Mouse (Mus musculus) MEL (cell line): ENCODE results near the gene Stk32b. TPM values are rescaled to one million over a fixed set of nuclear protein-coding genes. Genes with fewer than 3 reads are reported as not detected.

Experiments used
- DNase-seq: peaks from one replicate; pipeline ENCODE4 v3.0.0; 2011; ENCODE audit warnings: low read depth, low spot score
- H3K27ac ChIP-seq: 2 replicates; pipeline ENCODE4 v1.5.1; 2012; ENCODE audit warnings: low read depth, mild to moderate bottlenecking, control low read depth, low read length, moderate library complexity; ENCODE audit not compliant: control insufficient read depth
- H3K27me3 ChIP-seq, 2 experiments: fragments of 150-350 bp in 1 of 2; sonication (generic) in 1 of 2; 2 replicates each; pipeline ENCODE4 v1.6.1; 2012; ENCODE audit warnings: low read length in 2 of 2, mild to moderate bottlenecking in 2 of 2, improper control_type of control experiment in 1 of 2, moderate library complexity in 1 of 2; ENCODE audit not compliant: insufficient read depth in 2 of 2, control insufficient read depth in 1 of 2
- H3K36me3 ChIP-seq, 2 experiments: 2 replicates each; pipeline ENCODE4 v1.6.1; 2012 to 2014; ENCODE audit warnings: low read length in 2 of 2, improper control_type of control experiment in 1 of 2, inconsistent platforms in 1 of 2, mild to moderate bottlenecking in 1 of 2; ENCODE audit not compliant: insufficient read depth in 2 of 2, control insufficient read depth in 1 of 2
- H3K4me1 ChIP-seq, 2 experiments: fragments of 150-350 bp in 1 of 2; sonication (generic) in 1 of 2; 2 replicates each; pipeline ENCODE4 v1.6.1; 2012; ENCODE audit warnings: low read length in 2 of 2, improper control_type of control experiment in 1 of 2, mild to moderate bottlenecking in 1 of 2; ENCODE audit not compliant: insufficient read depth in 2 of 2, control insufficient read depth in 1 of 2
- H3K4me3 ChIP-seq, 2 experiments: fragments of 150-350 bp in 1 of 2; sonication (generic) in 1 of 2; 2 replicates each; pipeline ENCODE4 v1.5.1; 2012; ENCODE audit warnings: low read depth in 2 of 2, low read length in 2 of 2, mild to moderate bottlenecking in 2 of 2, moderate library complexity in 2 of 2, control low read depth in 1 of 2, improper control_type of control experiment in 1 of 2; ENCODE audit not compliant: control insufficient read depth in 1 of 2, insufficient read depth in 1 of 2
- H3K79me2 ChIP-seq: 2 replicates; pipeline ENCODE4 v1.6.1; 2012; ENCODE audit warnings: mild to moderate bottlenecking, low read length, moderate library complexity; ENCODE audit not compliant: control insufficient read depth, poor library complexity, insufficient read depth
- H3K9ac ChIP-seq: 2 replicates; pipeline ENCODE4 v1.6.1; 2012; ENCODE audit warnings: low read depth, mild to moderate bottlenecking, control low read depth, low read length, moderate library complexity; ENCODE audit not compliant: control insufficient read depth, poor library complexity, severe bottlenecking
- H3K9me3 ChIP-seq: fragments of 150-350 bp; sonication (generic); replicated peaks from 2 replicates; pipeline ENCODE4 v1.6.1; 2012; ENCODE audit warnings: mild to moderate bottlenecking, low read length, improper control_type of control experiment, moderate library complexity; ENCODE audit not compliant: insufficient read depth
- CHD1 ChIP-seq: IDR thresholded peaks from 2 replicates; pipeline ENCODE4 v1.6.1; 2012; ENCODE audit warnings: low read depth, mild to moderate bottlenecking, inconsistent platforms, low read length, improper control_type of control experiment
- E2F4 ChIP-seq: IDR thresholded peaks from 2 replicates; pipeline ENCODE4 v1.6.1; 2011; ENCODE audit warnings: low read depth, low read length, improper control_type of control experiment, borderline replicate concordance
- EP300 ChIP-seq, 2 experiments: IDR thresholded peaks; 2 replicates each; pipeline ENCODE4 v1.6.1; 2011; ENCODE audit warnings: improper control_type of control experiment in 2 of 2, low read length in 2 of 2, low read depth in 1 of 2, mild to moderate bottlenecking in 1 of 2
- ETS1 ChIP-seq: IDR thresholded peaks from 2 replicates; pipeline ENCODE4 v1.6.1; 2012; ENCODE audit warnings: low read depth, mild to moderate bottlenecking, inconsistent platforms, low read length, improper control_type of control experiment, moderate library complexity
- GABPA ChIP-seq: IDR thresholded peaks from 2 replicates; pipeline ENCODE4 v1.6.1; 2012; ENCODE audit warnings: low read depth, mild to moderate bottlenecking, inconsistent platforms, low read length, improper control_type of control experiment, moderate library complexity
- HCFC1 ChIP-seq: IDR thresholded peaks from 2 replicates; pipeline ENCODE4 v1.6.1; 2012; ENCODE audit warnings: low read depth, mild to moderate bottlenecking, inconsistent platforms, low read length, improper control_type of control experiment, moderate library complexity
- KAT2A ChIP-seq: conservative IDR thresholded peaks from 2 replicates; pipeline ENCODE4 v1.6.1; 2012; ENCODE audit warnings: low read depth, low read length, improper control_type of control experiment, inconsistent platforms
- MAX ChIP-seq: IDR thresholded peaks from 2 replicates; pipeline ENCODE4 v1.6.1; 2011; ENCODE audit warnings: low read length, improper control_type of control experiment
- MAZ ChIP-seq: IDR thresholded peaks from 2 replicates; pipeline ENCODE4 v1.6.1; 2012; ENCODE audit warnings: low read depth, mild to moderate bottlenecking, inconsistent platforms, low read length, improper control_type of control experiment
- MEF2A ChIP-seq: IDR thresholded peaks from 2 replicates; pipeline ENCODE4 v1.6.1; 2014; ENCODE audit warnings: low read depth, mild to moderate bottlenecking, inconsistent platforms, low read length, improper control_type of control experiment; ENCODE audit not compliant: poor library complexity, insufficient replicate concordance, severe bottlenecking; ENCODE audit errors: extremely low read depth
- MXI1 ChIP-seq: IDR thresholded peaks from 2 replicates; pipeline ENCODE4 v1.6.1; 2011; ENCODE audit warnings: mild to moderate bottlenecking, low read depth, low read length, improper control_type of control experiment
- MYC ChIP-seq: IDR thresholded peaks from 2 replicates; pipeline ENCODE4 v1.6.1; 2011; ENCODE audit warnings: low read depth, mild to moderate bottlenecking, low read length, improper control_type of control experiment, moderate library complexity
- NRF1 ChIP-seq: IDR thresholded peaks from 2 replicates; pipeline ENCODE4 v1.6.1; 2014; ENCODE audit warnings: low read depth, mild to moderate bottlenecking, inconsistent platforms, low read length, improper control_type of control experiment, moderate library complexity; ENCODE audit not compliant: poor library complexity, insufficient read depth, severe bottlenecking
- POLR2A ChIP-seq, 2 experiments: IDR thresholded peaks; 2 replicates each; pipeline ENCODE4 v1.6.1; 2011 to 2012; ENCODE audit warnings: low read length in 2 of 2, mild to moderate bottlenecking in 2 of 2, control low read depth in 1 of 2, improper control_type of control experiment in 1 of 2, low read depth in 1 of 2, moderate library complexity in 1 of 2; ENCODE audit not compliant: control insufficient read depth in 1 of 2, insufficient read depth in 1 of 2, poor library complexity in 1 of 2
- POLR2AphosphoS2 ChIP-seq: IDR thresholded peaks from 2 replicates; pipeline ENCODE4 v1.6.1; 2011; ENCODE audit warnings: low read length, improper control_type of control experiment
- POLR2AphosphoS5 ChIP-seq: IDR thresholded peaks from 2 replicates; pipeline ENCODE4 v1.6.1; 2012; ENCODE audit warnings: low read depth, borderline replicate concordance, mild to moderate bottlenecking, inconsistent platforms, low read length, moderate library complexity, mixed read lengths
- RCOR1 ChIP-seq: IDR thresholded peaks from 2 replicates; pipeline ENCODE4 v1.6.1; 2012; ENCODE audit warnings: low read depth, mild to moderate bottlenecking, inconsistent platforms, low read length, improper control_type of control experiment
- TBP ChIP-seq: IDR thresholded peaks from 2 replicates; pipeline ENCODE4 v1.8.0; 2011; ENCODE audit warnings: low read depth, low read length, improper control_type of control experiment
- UBTF ChIP-seq: IDR thresholded peaks from 2 replicates; pipeline ENCODE4 v1.6.1; 2012; ENCODE audit warnings: low read depth, mild to moderate bottlenecking, inconsistent platforms, low read length, improper control_type of control experiment, moderate library complexity, borderline replicate concordance; ENCODE audit not compliant: insufficient read depth
- USF2 ChIP-seq, 2 experiments: IDR thresholded peaks; 2 replicates each; pipeline ENCODE4 v1.6.1; 2011 to 2012; ENCODE audit warnings: improper control_type of control experiment in 2 of 2, low read length in 2 of 2, borderline replicate concordance in 1 of 2, inconsistent platforms in 1 of 2, low read depth in 1 of 2, mild to moderate bottlenecking in 1 of 2; ENCODE audit not compliant: insufficient read depth in 1 of 2
- ZC3H11A ChIP-seq: IDR thresholded peaks from 2 replicates; pipeline ENCODE4 v1.6.1; 2012; ENCODE audit warnings: low read depth, mild to moderate bottlenecking, inconsistent platforms, low read length, improper control_type of control experiment
- ZMIZ1 ChIP-seq: IDR thresholded peaks from 2 replicates; pipeline ENCODE4 v1.6.1; 2012; ENCODE audit warnings: low read depth, mild to moderate bottlenecking, inconsistent platforms, low read length, improper control_type of control experiment, moderate library complexity
- polyA plus RNA-seq, 2 experiments: library from polyadenylated mRNA; stranded (reverse) in 1 of 2; unstranded in 1 of 2; fragments of >175 nt in 1 of 2; fragments of >200 nt in 1 of 2; gene quantifications; 2 replicates each; pipeline versions ENCODE4 v1.2.1 to v1.2.4; 2012; ENCODE audit warnings: low replicate concordance in 2 of 2, low read depth in 1 of 2; ENCODE audit not compliant: insufficient read length in 2 of 2, insufficient read depth in 1 of 2, missing spikeins in 1 of 2
- total RNA-seq: library from RNA; depleted of rRNA; stranded (reverse); fragments of 300-350 nt; gene quantifications from 2 replicates; pipeline ENCODE4 v1.2.3, GENCODE M21; 2012

Stk32b gene
- total and polyA plus RNA-seq, 3 experiments: not detected

DNA sequence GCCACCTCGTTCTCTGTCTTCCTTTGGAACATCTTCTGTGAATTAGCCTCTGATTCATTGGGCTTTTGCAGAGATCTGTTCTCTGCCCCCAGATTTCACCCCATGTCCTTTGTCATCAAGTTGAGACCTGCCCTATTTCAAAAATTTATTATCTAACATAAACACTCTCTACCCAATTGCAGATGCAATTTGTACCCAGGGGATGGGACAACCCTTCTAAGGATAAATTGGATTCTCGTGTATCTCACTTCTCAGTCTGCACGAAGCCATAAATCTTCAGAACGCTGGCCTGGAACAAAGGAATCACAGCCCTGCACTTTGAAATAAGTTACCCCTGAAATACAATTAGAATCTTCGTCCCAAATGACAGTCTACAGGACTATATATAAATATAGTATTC, 191.6 kb downstream of the Stk32b start:
- H3K4me1 ChIP-seq: no peaks in the 10 kb centered on the region
- no peak for TF ChIP-seq EP300 (IDR thresholded peaks at IDR 0.05; ENCODE audit: low read depth in 1 of 2, low read length in 2 of 2)
- no peak for TF ChIP-seq MEF2A
- no peak for TF ChIP-seq GABPA
- no peak for TF ChIP-seq NRF1
- TF ChIP-seq POLR2AphosphoS2: no peak
- TF ChIP-seq E2F4: no peak
- TF ChIP-seq HCFC1: no peak
- no peak for TF ChIP-seq ZMIZ1
- TF ChIP-seq KAT2A: no peak
- TF ChIP-seq USF2 (IDR thresholded peaks at IDR 0.05; ENCODE audit: borderline replicate concordance in 1 of 2, insufficient read depth in 1 of 2, low read depth in 1 of 2, low read length in 2 of 2): no peak
- TF ChIP-seq ZC3H11A: no peak
- TF ChIP-seq POLR2A (IDR thresholded peaks at IDR 0.05; ENCODE audit: control insufficient read depth in 1 of 2, insufficient read depth in 1 of 2, low read depth in 1 of 2, low read length in 2 of 2, poor library complexity in 1 of 2): no peak
- no peak for TF ChIP-seq ETS1
- no peak for TF ChIP-seq UBTF
- no peak for TF ChIP-seq MYC
- no peak for TF ChIP-seq MAX
- no peaks in the 10 kb centered on the region for H3K36me3 ChIP-seq
- H3K27me3 ChIP-seq: no peaks in the 10 kb centered on the region
- no peak overlapping the region for H3K9ac ChIP-seq
- no peaks in the 10 kb centered on the region for H3K9me3 ChIP-seq
- H3K27ac ChIP-seq: no peak overlapping the region
- DNase-seq: no peak
- H3K79me2 ChIP-seq: no peaks in the 10 kb centered on the region
- H3K4me3 ChIP-seq: no peak overlapping the region

DNA sequence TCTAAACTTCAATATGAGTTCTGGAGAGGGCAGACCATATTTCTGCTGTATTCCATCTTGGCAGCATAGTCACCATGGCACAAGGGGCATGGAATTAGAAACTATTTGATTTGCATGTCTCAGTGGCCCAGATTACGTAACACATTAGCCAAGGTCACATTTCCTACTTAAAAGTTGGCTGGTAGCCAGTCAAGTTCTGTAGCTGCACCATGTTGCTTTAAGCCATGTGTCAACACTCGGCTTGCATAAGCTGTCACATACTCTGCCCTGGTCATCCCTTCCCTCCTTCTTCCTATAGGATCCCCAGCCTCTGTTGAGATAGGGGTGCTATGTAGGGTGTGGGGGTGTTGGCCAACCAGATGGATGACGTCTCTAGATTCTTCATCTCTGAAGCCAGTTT, 196.5 kb downstream of the Stk32b start:
- Histone ChIP-seq H3K9me3 (no peaks in the 10 kb centered on the region), H3K27me3 (no peaks in the 10 kb centered on the region), H3K4me1 (no peaks in the 10 kb centered on the region), H3K4me3 (no peak overlapping the region), H3K9ac (no peak overlapping the region), H3K27ac (no peak overlapping the region), H3K79me2 (no peaks in the 10 kb centered on the region), H3K36me3 (no peaks in the 10 kb centered on the region)
- TF ChIP-seq E2F4 (no peak), RCOR1 (no peak), CHD1 (no peak), MXI1 (no peak), MAZ (no peak), NRF1 (no peak), EP300 (IDR thresholded peaks at IDR 0.05; ENCODE audit: low read depth in 1 of 2, low read length in 2 of 2) (no peak), KAT2A (no peak), POLR2AphosphoS5 (no peak), TBP (no peak)
- no peak for DNase-seq
